Mouse (Mus musculus) lung, postnatal 10 days (tissue): Measurements from ENCODE around the gene Ddr1.
A peak's percentile ranks its signal among the peaks of the same experiment; 100 is the strongest.
"Not testable (repeated sequence)": the region's sequence is repeated elsewhere in the genome, so short reads cannot be mapped to it uniquely, and the experiment has no call there.

Source experiments
- DNase-seq: peaks from one replicate; pipeline ENCODE4 v3.0.0; 2021

Gene Ddr1

DNA sequence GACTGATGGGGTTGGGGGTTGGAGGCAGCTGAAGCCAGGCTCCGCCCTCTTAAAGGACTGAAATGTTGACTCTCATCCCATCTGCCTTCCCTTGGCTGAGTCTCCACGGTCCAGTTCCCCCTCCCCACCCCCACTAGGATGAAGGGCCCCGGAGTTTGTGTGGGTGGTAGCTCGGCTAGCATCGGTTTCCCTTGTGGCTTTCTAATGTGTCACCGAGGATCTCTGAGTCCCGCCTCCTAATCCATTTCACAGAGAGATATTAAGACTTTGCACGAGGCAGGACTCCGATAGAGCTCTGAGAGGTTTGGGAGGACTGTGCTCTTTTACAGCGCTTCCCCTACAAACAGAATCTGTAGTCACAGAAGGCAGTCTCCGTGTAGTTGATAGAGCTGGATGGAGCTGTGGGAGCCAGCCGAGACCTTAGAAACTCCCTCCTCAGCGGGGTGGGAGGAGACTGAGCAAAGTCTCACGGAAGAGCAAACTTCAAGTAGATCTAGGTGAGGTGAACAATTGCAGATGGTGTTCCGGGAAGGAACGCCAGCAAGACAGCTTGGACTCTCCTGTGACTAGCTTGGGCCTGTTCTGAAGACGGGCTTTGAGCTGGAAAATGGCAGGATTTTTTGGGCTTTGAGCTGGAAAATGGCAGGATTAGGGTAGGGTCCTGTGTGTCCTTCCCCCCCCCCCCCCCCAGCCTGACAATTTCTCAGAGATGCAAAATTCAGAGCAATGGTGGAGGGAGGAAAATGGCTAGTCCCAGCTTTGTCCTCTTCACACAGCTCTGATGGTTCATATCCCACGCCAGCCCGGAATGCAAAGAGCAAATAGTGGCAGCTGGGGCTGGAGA lies at the start of gene Ddr1:
Ddr1 (minus strand) TSS at position 1 of the 844 bp plus-strand sequence.
- peak; percentile 56 for DNase-seq

DNA sequence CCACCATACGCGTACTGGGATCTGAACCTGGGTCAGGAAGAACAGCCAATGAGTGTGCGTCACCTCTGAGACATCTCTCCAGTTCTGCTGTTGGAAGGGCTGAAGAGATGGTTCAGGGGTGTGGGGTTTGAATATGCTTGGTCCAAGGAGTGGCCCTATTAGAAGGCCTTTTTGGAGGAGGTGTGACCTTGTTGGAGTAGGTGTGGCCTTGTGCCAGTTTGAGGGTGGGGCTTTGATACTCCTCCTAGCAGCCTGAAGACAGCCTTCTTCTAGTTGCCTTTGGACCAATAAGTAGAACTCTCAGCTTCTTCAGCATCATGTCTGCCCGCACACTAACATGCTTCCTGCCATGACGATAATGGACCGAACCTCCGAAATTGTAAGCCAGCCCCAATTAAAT lies 49.2 kb upstream of the Ddr1 start:
- no peak for DNase-seq

- DNase-seq = peak; percentile 80
These were observed 47.9 kb upstream of the Ddr1 start for GRCm38 (mm10) chr17:35752221-35752811.

GRCm38 (mm10) chr17:35749685-35750084 lies 45.3 kb upstream of the Ddr1 start:
- DNase-seq = no peak

GRCm38 (mm10) chr17:35744361-35744760 lies 39.9 kb upstream of the Ddr1 start:
- no peak for DNase-seq

- no peak for DNase-seq
These were observed 38.5 kb upstream of the Ddr1 start for GRCm38 (mm10) chr17:35742948-35743347.

DNA sequence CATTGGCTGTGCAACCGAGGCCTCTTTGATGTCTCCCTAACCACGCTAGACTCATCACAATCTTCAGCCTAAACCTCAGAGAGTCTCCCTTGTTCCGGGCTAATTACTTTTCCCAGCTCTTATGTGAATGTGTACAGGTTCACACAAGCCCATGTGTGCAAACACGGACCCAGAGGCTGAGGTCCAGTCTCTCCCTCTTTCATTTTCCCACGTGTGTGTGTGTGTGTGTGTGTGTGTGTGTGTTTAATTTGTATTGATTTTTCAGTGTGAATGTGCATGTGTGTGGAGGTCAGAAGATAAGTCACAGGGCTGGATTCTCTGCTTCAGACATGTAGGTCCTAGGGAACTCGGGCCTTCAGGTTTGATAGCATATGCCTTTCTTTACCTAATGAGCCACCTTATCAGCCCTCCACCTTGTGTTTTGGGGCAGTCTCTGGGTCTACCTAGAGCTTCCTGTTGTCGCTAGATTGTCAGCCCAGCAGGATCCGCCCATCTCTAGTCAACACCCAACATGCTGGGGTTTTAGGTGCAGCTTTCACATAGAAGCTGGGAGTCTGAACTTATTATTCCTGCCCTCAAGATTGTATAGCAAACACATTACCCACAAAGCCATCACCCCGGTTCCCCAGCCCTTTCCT lies 37.3 kb upstream of the Ddr1 start:
- no peak for DNase-seq

- DNase-seq = no peak
These were observed 36.0 kb upstream of the Ddr1 start for GRCm38 (mm10) chr17:35740276-35740880.

DNA sequence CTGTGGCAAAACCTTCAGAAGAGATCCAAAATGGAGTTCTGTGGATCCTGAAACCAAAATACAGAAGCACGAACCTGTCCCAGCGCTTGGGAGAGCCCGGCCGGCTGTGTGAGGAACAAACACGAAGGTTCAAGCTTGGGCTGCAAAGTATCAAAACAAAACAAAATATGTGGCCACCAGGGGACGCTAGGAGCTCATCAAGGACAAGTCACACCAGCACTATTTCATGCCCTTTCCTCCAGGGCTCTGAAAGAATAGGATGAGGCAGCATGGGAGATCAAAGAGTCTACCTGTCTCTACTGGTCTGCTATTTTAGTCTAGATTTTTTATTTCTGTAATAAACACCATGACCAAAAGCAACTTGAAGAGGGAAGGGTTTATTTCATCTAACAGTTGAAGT lies 35.3 kb upstream of the Ddr1 start:
- peak; percentile 96 for DNase-seq

DNA sequence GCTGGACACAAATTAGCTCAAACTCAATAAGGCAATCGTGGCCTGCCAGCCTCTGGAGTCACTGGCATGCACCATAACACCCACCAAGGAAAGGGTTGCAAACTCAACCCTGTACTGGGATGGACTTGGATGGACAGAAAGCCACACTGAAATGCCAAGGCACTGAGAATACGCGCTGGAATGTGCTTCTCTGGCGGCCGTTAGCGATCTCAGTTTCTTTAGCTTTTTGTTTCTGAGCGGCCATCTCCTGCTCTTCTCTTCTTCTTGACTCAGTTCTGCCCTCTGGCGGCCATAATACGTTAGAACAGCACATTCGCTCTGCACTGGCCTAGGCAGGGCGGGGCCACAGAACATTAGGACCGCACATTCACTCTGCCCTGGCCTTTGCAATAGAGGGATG lies 33.3 kb upstream of the Ddr1 start:
- peak; percentile 92 for DNase-seq

GRCm38 (mm10) chr17:35736280-35736960 lies 32.0 kb upstream of the Ddr1 start:
- peak; percentile 83 for DNase-seq

DNA sequence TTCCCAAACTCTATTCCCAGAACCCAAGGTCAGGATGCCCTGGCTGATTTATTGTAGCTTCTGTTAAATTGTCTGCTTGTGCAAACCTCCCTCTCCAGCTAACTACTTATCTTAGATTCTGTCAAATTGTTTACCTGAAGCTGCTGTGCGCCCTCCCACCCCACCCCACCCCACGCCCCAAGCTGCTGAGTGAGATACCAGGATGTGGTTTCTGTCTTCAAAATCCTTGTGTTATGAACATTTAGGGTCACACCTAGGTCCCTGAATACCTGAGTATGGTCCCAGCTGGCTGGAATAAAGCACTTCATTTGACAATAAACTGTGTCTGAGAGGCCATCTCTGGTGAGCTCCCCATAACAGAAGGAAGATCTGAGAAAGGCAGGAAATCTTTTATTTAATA lies 30.1 kb upstream of the Ddr1 start:
- no peak for DNase-seq

GRCm38 (mm10) chr17:35733398-35733797 lies 29.0 kb upstream of the Ddr1 start:
- DNase-seq = no peak

GRCm38 (mm10) chr17:35731431-35732145 lies 27.2 kb upstream of the Ddr1 start:
- DNase-seq = peak; percentile 34

- not testable (repeated sequence) for DNase-seq
These were observed 25.7 kb upstream of the Ddr1 start for GRCm38 (mm10) chr17:35730112-35730511.

GRCm38 (mm10) chr17:35728821-35729220 lies 24.4 kb upstream of the Ddr1 start:
- no peak for DNase-seq

- no peak for DNase-seq
These were observed 23.2 kb upstream of the Ddr1 start for GRCm38 (mm10) chr17:35727471-35728205.

DNA sequence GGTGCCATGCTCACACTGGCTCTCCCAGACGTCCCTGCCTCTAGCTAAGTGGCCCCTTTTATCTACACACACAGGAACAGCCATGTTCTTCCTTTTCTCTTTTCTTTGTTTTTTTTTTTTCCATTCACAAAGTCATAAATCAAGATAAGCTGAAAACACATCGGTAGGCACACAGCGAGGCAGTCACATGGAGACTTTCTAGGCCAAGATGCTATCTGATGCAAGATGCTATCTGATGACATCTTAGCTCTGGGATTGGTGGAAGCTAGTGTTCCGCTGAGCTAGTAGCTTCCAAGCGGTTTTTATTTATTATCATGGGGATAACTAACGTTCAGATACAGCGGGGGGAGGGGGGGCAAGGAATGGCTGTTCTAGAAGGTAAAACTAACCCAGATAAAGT lies 22.6 kb upstream of the Ddr1 start:
- DNase-seq = no peak

DNA sequence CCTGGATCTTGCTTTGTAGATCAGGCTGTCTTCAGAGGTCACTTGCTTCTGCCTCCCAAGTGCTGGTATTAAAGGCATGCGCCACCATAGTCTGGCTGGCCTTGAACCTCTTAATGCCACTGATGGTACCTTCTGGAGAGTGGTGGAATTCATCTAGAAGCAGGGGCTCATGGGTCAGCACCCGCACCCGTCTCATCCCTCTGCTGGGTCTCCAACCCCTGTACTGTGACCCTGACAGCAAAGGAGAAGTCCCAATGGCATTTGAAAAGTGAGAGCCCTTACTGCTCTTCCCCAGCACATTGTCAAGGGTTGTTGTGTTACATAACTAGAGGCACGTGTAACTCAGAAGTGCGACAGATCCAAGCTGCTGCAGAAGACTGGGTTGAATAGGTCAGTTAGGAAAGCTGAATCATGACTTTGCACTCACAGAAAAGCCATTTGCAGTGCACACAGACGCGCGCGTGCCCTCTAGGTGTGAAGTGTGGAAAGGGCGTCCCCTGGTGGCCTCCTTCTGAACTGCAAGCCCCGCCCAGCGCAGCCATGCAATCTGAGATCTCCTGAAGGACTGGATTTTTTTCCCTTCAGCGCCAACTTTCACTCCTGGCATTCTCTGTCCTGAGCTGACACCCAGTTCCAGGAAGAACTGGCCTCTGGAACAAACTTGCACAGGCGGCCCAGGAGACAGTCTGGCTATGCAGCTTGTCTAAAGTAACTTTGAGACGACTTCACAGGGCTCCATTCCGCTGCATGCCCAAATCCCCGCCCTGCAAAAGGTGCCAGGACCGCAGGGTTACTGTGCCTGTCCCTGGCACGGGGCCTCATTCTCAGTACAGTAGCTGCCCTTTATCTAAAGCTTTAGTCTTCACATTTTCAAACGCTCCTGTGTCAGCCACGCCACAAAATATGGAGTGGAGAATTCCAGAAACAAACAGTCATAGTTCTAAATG lies 21.1 kb upstream of the Ddr1 start:
- peak; percentile 96 for DNase-seq

GRCm38 (mm10) chr17:35721676-35722075 lies 17.3 kb upstream of the Ddr1 start:
- DNase-seq = no peak
